Mouse (Mus musculus) thymus, postnatal 4 days (tissue): ENCODE results near the gene Batf.

Source experiments
- DNase-seq: peaks from one replicate; pipeline ENCODE4 v3.0.0; 2021

Gene Batf

DNA sequence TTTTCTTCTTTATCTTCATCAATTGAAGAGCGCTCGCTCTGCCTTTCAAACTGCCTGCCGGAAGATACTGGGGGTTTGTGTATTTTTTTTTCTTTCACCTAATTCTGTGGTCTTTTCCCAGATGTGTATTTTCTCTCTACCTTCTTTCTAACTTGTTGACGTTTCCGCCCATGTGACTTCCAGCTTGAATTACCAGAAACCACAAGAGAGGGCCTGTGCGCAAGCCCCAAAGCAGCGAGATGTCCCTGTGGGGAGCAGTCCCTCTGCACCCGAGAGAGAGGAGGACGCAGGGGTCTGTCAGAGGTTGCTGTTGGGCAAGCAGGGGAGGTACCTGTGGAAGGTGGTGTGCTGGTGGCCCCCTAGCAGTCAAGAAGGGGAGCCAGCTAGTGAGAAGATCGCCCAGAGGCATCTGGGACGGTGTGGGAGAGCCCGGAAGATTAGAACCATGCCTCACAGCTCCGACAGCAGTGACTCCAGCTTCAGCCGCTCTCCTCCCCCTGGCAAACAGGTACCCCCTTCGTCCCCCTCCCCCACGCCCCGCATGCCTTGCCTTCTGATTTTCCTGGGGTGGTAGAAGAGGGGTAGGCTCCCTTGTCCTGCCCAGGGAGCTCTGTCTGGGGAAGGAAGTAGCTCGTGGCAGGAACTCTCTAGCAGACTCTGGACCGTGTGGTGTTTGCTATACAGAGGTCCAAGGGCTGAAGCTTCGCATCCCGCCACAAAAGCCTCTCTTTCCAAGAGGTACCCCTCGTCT is at the start of gene Batf:
Gene Batf, plus strand, starts transcription at position 204 of the 751 bp plus-strand sequence.
- peak; percentile 71 for DNase-seq

DNA sequence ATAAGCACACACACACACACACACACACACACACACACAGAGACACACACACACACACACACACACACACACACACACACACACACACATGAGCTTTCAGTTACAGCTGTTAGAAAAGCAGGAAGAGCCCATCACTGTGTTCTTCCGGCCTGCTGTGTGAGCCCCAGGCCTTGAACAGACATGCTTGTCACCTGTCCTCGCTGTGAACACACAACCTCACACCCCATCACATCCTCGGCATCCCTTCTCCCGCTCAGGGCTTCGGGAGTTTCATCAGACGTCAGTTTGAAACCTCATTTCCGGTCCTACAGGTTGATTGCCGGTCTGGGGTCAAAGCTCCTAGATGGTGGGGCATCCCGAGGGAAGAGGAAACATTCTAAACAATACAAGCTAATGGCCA is 48.5 kb upstream of the Batf start:
- peak; percentile 43 for DNase-seq

DNA sequence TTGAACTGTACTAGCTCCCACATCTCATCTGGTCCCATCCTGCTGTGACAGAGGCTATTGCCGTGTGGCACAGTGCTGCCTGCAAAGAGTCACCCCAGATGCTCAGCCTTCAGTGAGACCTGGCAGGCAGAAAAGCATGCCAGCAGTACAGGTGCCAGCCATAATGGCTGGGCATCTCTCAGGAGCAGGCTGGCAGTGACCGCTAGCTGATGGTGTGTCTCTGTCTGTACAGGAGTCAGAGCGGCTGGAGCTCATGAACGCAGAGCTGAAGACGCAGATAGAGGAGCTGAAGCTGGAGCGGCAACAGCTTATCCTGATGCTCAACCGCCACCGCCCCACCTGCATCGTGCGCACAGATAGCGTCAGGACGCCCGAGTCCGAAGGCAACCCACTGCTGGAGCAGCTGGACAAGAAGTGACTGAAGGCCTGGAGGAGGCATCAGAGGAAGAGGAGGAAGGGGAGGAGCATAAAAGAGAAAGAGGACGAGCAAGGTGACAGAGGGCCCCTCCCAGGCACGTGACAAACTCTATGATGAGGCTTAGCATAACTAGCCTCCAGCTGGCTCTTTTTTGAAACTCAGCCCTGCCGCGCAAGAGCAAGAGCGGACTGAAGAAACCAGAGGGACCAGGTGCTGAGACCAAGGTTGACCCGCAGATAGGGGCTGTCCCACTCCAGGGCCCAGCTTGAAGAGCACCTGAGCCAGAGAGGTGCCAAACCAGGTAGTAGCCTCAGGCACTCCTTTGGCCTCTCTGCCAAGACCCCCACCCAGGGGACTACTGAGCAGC is 47.7 kb upstream of the Batf start:
- DNase-seq: peak; percentile 66

DNA sequence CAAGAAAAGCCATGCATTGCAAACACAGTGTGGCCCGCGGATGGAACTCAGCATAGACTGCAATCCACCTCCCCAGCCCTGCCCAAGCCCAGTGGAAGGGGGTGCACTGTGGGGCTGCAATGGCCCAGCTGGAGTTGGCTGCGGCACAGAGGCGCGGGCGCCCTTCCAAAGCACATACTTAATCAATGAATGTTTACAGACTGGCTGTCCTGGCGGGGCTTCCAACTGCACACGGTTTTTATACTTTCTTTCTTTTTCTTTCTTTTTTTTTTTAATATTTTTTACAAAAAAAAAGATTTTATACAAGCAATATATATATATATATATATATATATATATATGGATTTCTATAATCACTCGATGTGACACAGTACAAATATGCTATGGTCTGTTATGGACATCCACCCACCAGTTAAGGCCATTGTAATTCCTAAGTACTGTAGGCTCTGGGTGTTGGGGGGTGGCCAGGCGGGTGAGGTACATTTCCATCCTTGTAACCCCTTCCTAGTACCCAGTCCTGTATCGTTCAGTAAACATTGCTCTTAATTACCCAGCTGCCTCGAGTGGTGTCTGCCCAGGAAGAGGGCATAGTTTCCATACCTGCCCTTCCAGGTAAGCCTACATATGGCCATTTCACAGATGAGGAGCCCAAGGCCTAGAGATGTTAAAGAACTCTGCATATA is 47.0 kb upstream of the Batf start:
- no peak for DNase-seq

DNA sequence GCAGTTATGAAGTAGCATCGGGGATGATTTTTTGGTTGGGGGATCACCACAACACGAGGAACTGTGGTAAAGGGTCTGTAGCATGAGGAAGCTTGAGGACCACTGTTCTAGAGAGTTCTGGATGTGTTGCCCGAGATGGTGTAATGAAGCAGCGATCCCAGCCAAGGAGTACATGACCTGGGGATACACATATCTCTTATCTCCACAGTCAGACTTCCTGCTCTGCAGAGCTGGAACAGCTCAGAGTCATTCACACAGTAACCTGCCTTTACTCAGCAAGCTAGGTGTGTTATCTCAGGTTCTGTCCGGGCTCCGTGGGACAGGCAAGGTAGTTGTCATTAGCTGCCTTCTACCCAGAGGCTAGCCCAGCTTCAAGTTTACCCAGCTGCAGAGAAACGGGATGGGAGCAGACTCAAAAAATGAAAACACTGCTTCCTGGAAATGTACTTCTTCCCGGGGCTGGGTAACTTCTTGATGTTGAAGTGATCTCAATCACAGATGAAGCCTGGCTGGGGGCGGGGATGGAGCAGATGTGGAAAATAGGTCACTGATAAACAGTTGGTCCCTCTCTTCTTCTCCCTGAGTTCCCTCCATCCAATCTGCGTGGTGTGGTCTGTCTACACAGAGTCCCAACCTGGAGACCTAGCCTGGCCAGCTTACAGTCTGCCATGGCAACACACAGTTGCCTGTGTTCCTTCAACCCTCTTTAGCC is 45.5 kb upstream of the Batf start:
- DNase-seq: no peak

DNA sequence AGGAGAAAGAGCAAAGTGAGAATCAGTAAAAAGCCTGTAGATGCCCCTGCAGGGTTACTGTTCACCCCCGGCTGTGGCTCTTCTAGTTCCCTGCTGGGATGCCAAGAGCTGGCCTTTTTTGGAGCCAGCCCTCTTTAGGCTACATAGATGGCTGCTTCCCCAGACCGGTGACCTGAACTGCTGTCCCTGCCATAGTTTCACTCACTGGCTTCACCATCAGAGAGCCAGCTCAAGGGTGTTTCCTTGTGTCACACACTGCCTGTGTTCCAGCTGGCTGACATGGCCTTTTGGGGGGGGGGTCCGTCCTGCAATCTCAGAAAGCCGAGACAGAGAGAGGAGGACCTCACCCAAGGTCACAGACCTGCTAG is 44.9 kb upstream of the Batf start:
- DNase-seq: no peak

DNA sequence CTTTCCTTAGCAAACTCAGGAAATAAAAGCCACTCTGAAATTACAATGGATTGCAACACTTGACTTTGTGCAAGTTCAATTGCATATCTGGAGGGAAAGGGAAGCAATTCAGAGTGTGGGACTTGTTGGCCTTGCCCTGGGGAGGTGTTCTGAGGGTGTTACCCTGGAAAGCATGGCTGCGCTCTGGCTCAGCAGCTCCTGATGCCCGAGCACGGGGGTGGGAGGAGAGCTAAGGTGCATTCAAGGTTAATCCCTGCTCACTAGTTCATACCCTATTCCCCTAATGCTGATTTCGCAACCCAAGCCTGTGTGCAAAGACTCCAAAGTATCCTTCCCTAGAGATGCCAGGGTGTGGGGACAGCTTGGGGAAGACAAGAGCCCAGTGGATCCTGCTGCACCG is 42.7 kb upstream of the Batf start:
- no peak for DNase-seq

DNA sequence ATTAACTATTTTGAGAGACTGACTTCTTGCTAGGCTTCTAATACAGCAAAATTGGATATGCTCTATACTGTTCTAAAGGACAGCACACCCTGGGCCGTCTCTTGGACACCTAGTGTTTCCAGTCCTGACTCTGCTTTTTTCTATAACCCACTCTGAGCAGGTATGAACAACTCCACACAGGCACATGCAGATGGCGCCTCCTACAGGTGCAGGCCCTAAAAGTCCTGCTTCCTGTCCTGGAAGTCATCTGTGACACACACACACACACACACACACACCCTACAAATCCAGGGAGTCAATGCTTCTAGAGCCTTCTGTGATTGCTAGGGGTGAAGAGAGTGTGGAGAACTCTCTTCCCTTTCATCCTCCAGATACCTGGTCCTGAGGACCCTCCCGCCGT is 40.8 kb upstream of the Batf start:
- peak; percentile 86 for DNase-seq

DNA sequence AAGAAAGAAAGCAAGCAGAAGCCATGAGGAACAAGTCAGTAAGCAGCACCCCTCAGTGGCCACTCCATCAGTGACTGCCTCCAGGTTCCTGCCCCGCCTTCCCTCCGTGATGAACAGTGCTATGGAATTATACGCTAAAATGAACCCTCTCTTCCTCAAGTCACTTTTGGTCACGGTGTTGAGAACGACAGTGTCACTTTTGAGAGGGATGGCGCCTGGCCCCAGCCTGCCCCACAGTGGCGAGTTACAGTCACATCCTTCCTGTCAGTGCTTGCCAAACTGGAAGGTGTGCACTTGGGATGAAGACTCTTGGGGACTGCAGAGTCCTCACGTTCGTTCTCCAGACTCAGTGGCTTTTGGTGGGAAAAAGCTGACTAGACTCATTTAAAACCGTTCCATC is 39.1 kb upstream of the Batf start:
- DNase-seq: peak; percentile 77

DNA sequence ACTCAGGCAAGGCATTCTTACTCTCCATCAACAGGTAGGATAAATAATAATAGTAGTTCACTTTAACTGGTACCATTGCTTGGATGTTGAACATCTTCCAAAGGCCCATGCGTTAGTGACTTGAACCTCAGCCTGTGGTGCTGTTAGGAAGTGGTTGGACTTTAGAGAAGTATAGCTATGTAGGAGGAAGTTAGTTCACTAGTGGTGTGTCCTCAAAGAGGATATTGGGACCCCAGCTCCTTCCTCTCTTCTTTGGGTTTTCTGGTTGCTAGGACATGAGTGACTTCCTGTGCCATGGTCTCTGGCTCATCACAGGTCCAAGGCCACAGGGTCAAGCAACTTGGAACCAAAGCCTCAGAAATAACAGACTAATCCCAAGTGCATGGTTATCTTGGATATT is 38.5 kb upstream of the Batf start:
- DNase-seq: no peak

DNA sequence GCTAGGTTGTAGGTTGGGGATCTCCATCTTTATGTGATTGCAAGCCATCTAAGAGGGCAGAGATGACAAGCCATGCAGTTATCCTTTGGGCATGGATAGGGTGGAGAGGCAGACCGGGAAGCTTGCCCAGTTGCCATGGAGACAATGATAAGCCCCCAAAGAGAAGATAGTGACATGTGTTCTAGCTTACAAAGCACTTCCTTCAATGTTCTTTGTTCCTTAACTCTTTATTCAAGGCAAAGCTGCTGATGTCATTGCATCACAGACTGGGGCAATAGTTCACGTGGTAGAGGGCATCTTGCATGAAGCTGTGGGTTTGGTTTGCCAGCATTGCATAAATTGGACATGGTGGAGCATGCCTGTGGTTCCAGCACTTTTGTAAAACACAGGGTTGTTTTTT is 27.1 kb upstream of the Batf start:
- DNase-seq: no peak

DNA sequence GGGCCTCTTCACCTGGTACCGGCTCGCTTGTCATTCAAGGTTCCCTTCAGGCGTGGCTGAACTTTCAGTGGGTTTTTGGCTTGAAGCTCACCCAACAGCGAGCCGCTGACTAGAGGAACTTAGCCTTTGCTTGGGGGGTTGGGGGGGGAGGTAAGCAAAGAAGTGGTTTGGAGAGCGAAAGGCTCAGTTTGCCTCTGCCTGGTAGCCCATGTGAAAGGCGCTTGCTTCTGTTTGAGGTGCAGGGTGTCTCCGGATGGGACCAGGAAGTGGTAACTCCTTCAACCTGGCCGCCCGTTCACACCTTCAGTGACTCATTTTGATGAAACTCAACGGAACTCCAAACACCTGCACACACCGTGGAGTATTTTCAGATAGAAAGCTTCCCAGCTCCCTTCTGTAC is 25.6 kb upstream of the Batf start:
- DNase-seq: peak; percentile 63

DNA sequence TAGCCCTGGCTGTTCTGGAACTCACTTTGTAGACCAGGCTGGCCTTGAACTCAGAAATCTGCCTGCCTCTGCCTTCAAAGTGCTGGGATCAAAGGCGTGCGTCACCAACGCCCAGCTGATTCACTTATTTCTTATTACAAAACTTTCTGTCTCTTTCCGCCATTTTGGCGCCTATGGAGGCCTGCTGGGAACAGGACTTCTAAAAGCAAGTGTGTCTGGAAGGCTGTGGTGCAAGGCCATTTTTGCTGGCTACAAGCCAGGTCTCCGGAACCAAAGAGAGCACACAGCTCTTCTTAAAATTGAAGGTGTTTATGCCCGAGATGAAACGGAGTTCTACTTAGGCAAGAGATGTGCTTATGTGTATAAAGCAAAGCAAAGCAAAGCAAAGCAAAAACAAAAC is 24.2 kb upstream of the Batf start:
- DNase-seq: peak; percentile 19

DNA sequence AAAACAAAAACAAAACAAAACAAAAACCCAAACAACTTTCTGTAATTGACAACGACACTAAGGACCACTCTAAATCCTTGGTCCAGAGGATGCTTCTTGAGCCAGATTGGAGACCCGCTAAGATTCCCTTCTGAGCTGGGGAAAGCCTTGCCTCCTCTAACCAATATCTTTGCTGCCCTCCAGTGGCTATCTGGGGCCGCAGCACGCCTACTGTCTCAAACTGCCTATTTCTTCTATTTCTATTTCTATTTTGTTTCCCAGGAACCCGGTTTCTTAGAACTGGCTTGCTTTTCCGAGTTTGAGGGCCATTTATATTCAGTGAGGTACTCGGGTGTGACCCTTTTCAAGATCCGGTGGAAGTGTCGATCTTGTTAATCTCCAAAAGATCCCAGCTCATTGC is 23.6 kb upstream of the Batf start:
- peak; percentile 84 for DNase-seq

DNA sequence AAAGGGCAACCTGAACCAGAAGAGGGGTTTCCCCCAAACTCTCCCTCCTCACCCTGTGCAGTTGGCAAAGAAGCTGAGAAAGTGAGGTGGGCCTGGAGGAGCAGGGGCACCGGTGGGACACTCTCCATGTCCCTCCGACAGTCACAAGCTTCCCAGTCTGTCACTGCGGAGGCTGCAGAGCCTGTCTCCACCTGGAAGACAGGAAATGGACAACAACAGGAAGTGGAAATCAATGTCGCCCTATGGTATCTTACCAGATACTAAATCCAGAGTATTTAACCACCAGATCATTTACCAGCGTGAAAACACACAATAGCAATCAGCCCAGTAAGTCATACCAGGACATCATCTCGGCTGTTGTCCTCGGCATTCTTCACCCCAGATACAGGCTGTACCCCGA is 20.4 kb upstream of the Batf start:
- no peak for DNase-seq

DNA sequence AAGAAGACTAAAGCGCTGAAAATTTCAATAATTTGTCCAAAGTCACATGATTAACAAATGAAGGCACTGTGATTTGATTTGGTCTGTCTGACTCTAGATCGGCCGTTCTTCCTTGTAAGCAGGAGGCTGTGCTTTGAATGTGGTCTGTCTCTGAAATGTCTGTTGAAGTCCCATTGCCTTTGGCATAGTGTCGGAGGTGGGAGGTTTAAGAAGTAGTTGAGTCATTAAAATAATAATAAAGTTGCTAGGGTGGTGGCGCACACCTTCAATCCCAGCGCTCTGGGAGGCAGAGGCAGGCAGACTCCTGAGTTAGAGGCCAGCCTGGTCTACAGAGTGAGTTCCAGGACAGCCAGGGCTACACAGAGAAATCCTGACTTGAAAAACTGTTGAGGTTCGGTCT is 19.4 kb upstream of the Batf start:
- DNase-seq: no peak

DNA sequence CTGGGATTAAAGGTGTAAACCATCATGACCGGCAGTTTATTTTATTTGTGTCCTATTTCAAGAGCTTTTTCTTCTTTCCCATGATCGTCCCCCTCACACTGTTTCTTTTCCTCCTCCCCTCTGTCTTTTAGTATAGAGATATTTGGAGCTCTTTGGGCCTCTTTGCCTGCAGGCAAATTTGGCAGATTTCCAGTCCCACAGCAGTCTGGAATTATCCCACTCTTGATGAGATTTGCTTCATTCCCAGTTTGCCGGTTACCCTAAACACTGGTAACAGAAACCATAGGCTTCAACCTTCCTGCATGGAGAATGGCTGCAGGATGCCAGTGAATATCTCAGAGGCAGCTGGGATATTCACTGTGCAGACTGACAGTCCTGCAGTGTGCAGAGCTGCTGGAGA is 17.8 kb upstream of the Batf start:
- no peak for DNase-seq

DNA sequence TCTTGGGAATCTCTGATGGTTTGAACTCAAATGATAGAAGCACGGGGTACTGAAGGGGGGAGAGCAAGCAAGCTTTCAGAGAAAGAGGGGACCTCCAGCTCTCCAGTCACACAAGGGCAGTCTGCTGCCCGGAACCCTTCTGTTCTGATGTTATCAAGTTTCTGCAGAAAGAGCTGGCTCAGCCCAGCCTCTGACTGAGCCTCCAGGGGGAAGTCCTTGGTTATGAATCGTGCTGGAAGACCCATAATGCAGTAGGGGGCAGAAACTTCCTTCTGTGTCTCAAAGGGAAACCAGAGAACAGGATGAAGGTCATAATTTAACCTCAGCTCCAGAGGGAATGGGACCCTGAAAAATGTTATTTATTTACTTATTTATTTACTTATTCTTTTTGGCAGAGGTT is 16.4 kb upstream of the Batf start:
- no peak for DNase-seq

DNA sequence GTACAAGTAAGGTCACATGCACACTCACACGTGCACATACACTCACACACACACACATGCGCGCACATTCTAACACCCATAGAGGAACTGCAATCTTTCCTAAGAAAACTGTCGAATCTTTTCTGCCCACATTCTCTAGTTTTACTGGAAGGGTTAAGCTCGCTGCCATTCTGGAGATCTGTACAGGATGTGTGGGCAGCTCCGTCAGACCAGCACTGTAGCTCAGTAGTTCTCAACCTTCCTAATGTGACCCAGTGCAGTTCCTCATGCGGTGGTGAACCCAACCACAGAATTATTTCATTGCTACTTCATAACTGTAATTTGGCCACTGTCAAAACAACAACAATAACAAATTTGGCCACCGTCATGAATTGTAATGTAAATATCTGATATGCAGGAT is 12.6 kb upstream of the Batf start:
- no peak for DNase-seq

DNA sequence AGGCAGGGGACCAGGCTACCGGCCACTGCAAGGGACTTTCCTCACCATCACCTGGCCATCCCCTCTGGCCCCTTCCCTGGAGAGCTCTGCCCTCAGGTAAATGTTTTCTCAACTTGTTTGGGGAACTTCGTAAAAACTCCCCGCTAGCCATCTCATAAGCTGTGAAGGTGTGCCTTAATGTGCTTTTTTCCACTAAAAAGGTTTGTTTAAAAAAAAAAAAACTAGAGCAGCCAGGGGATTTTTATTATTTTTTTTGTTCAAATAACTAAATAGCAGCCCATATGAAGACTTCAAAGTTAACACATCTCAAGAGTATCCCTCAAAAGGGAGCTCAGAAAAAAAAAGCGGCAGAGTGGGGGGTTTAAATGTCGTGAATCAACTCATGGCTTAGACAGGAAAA is 7.4 kb upstream of the Batf start:
- no peak for DNase-seq

DNA sequence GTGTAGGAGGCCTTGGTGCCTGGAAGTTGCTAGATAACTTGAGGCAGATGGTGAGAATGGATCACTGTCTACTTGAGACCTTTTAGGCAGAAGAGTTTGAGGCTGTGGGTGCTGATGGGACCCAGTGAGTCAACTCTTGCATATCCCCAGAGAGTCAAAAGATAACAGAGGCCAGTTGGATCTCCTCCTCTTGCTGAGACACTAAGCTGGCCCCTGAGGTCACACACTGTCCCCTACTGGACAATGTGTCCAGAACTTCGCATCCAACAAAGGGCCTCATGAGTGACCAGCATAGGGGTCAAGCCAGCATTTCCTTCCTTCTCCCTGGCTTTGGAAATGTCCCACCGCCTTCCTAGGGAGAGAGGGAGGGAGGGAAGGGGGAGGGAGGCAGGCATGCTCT is 6.7 kb upstream of the Batf start:
- no peak for DNase-seq

DNA sequence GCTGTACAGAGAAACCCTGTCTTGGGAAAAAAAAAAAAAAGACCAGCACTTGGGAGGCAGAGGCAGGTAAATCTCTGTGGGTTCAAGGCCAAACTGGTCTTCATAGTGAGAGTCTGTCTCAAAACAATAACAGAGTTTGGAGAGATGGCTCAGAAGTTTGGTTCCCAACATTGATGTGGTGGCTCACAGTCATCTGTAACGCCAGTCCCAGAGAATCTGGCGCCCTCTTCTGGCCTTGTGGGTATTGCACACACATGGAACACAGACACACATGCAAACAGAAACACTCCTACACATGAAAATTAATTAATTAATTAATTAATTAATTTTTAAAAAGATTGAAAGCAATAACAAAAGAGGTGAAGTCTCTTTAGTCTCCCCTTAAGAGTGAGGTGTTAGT is 4.1 kb upstream of the Batf start:
- DNase-seq: peak; percentile 52
